Mouse (Mus musculus): ENCODE data around the gene Psg17. TPM values are rescaled to one million over a fixed set of nuclear protein-coding genes. Genes with fewer than 3 reads are reported as not detected.

Gene Psg17
- polyA plus RNA-seq, 1 experiment from 2014 or later: not detected

Other genes starting within 250 kb of the Psg17 start
- not detected in 2 replicates for gene Psg23, start 205.1 kb downstream of the Psg17 start, polyA plus RNA-seq (2015; fragmentation: Nextera tagmentation; extraction: Ambion mirVana)
- not detected in 2 replicates for gene Psg21, start 164.9 kb downstream of the Psg17 start, polyA plus RNA-seq (2015; fragmentation: Nextera tagmentation; extraction: Ambion mirVana)
- gene Psg20, start 135.4 kb downstream of the Psg17 start, polyA plus RNA-seq (2015; fragmentation: Nextera tagmentation; extraction: Ambion mirVana): not detected in 2 replicates
- gene Psg22, start 103.5 kb downstream of the Psg17 start, polyA plus RNA-seq (2015; fragmentation: Nextera tagmentation; extraction: Ambion mirVana): 0.10 TPM in 1 of 2 replicates, not detected in the other
- gene Psg19, start 23.1 kb downstream of the Psg17 start, polyA plus RNA-seq (2015; fragmentation: Nextera tagmentation; extraction: Ambion mirVana): not detected in 2 replicates
- gene Mill2, start 18.4 kb upstream of the Psg17 start, polyA plus RNA-seq (2015; fragmentation: Nextera tagmentation; extraction: Ambion mirVana): 0.16 and 0.18 TPM in 2 replicates
- gene Pglyrp1, start 49.7 kb upstream of the Psg17 start, polyA plus RNA-seq (2015; fragmentation: Nextera tagmentation; extraction: Ambion mirVana): 0.82 and 1.2 TPM in 2 replicates
- 18.2 and 23.0 TPM in 2 replicates for gene Ccdc61, start 88.8 kb upstream of the Psg17 start, polyA plus RNA-seq (2015; fragmentation: Nextera tagmentation; extraction: Ambion mirVana)
- 0.52 and 0.60 TPM in 2 replicates for gene Nova2, start 104.3 kb upstream of the Psg17 start, polyA plus RNA-seq (2015; fragmentation: Nextera tagmentation; extraction: Ambion mirVana)
- not detected in 2 replicates for gene Nanos2, start 165.8 kb upstream of the Psg17 start, polyA plus RNA-seq (2015; fragmentation: Nextera tagmentation; extraction: Ambion mirVana)
- gene Mypop, start 169.6 kb upstream of the Psg17 start, polyA plus RNA-seq (2015; fragmentation: Nextera tagmentation; extraction: Ambion mirVana): 1.8 and 1.9 TPM in 2 replicates
- 12.4 and 12.7 TPM in 2 replicates for gene Irf2bp1, start 182.4 kb upstream of the Psg17 start, polyA plus RNA-seq (2015; fragmentation: Nextera tagmentation; extraction: Ambion mirVana)
- gene Foxa3, start 201.9 kb upstream of the Psg17 start, polyA plus RNA-seq (2015; fragmentation: Nextera tagmentation; extraction: Ambion mirVana): 0.25 and 1.2 TPM in 2 replicates
- gene Sympk, start 202.8 kb upstream of the Psg17 start, polyA plus RNA-seq (2015; fragmentation: Nextera tagmentation; extraction: Ambion mirVana): 24.8 TPM in 2 replicates
- not detected in 2 replicates for gene Rsph6a, start 233.1 kb upstream of the Psg17 start, polyA plus RNA-seq (2015; fragmentation: Nextera tagmentation; extraction: Ambion mirVana)